Mouse (Mus musculus): Measurements from ENCODE around the gene Grik3. TPM values are rescaled to one million over a fixed set of nuclear protein-coding genes. Genes with fewer than 3 reads are reported as not detected.
"Not testable (repeated sequence)": the region's sequence is repeated elsewhere in the genome, so short reads cannot be mapped to it uniquely, and the experiment has no call there.

The Grik3 gene
- total RNA-seq, 4 experiments from 2014 or later: 0.10 to 0.22 (median 0.17) TPM

GRCm38 (mm10) chr4:125590241-125590919, 99.9 kb downstream of the Grik3 start:
- no peak for DNase-seq (ENCODE audit: low spot score in 2 of 2)

- no peak for DNase-seq (ENCODE audit: low spot score in 2 of 2)
These were observed 102.2 kb downstream of the Grik3 start for GRCm38 (mm10) chr4:125592663-125593062.

- no peak for DNase-seq (ENCODE audit: low spot score in 2 of 2)
These were observed 104.5 kb downstream of the Grik3 start for GRCm38 (mm10) chr4:125595011-125595410.

- no peak for DNase-seq (ENCODE audit: low spot score in 2 of 2)
These were observed 108.2 kb downstream of the Grik3 start for GRCm38 (mm10) chr4:125598677-125599076.

- DNase-seq (ENCODE audit: low spot score in 2 of 2): no peak
These were observed 109.1 kb downstream of the Grik3 start for GRCm38 (mm10) chr4:125599510-125600005.

GRCm38 (mm10) chr4:125600642-125601041, 110.1 kb downstream of the Grik3 start:
- no peak for DNase-seq (ENCODE audit: low spot score in 2 of 2)

GRCm38 (mm10) chr4:125601301-125601700, 110.8 kb downstream of the Grik3 start:
- DNase-seq (ENCODE audit: low spot score in 2 of 2): no peak

- DNase-seq (ENCODE audit: low spot score in 2 of 2): no peak
These were observed 114.0 kb downstream of the Grik3 start for GRCm38 (mm10) chr4:125604494-125604893.

GRCm38 (mm10) chr4:125606147-125606546, 115.6 kb downstream of the Grik3 start:
- no peak for DNase-seq (ENCODE audit: low spot score in 2 of 2)

- no peak for DNase-seq (ENCODE audit: low spot score in 2 of 2)
These were observed 117.0 kb downstream of the Grik3 start for GRCm38 (mm10) chr4:125607397-125608042.

- not testable (repeated sequence) for DNase-seq (ENCODE audit: low spot score in 2 of 2)
These were observed 118.4 kb downstream of the Grik3 start for GRCm38 (mm10) chr4:125608896-125609295.

GRCm38 (mm10) chr4:125609320-125610306, 119.1 kb downstream of the Grik3 start:
- DNase-seq (ENCODE audit: low spot score in 2 of 2): no peak

- no peak for DNase-seq (ENCODE audit: low spot score in 2 of 2)
These were observed 127.4 kb downstream of the Grik3 start for GRCm38 (mm10) chr4:125617851-125618250.

GRCm38 (mm10) chr4:125618524-125619320, 128.2 kb downstream of the Grik3 start:
- no peak for DNase-seq (ENCODE audit: low spot score in 2 of 2)

GRCm38 (mm10) chr4:125624885-125625678, 134.6 kb downstream of the Grik3 start:
- DNase-seq (ENCODE audit: low spot score in 2 of 2): no peak

- DNase-seq (ENCODE audit: low spot score in 2 of 2): peak; percentile 42 to 57
These were observed 139.0 kb downstream of the Grik3 start for GRCm38 (mm10) chr4:125629544-125629943.

- no peak for DNase-seq (ENCODE audit: low spot score in 2 of 2)
These were observed 144.5 kb downstream of the Grik3 start for GRCm38 (mm10) chr4:125635037-125635436.

GRCm38 (mm10) chr4:125636616-125637304, 146.3 kb downstream of the Grik3 start:
- peak in 1 of 2 experiments; percentile 14 for DNase-seq (ENCODE audit: low spot score in 2 of 2)

GRCm38 (mm10) chr4:125637364-125637763, 146.9 kb downstream of the Grik3 start:
- DNase-seq (ENCODE audit: low spot score in 2 of 2): no peak
